Mouse (Mus musculus): ENCODE results near the gene Atp6v1c2. TPM values are rescaled to one million over a fixed set of nuclear protein-coding genes. Genes with fewer than 3 reads are reported as not detected.

Gene Atp6v1c2
- total and polyA plus RNA-seq, 3 experiments, result 0.94 TPM; not detected in 2

GRCm38 (mm10) chr12:17299902-17300301 lies 29.3 kb downstream of the Atp6v1c2 start:
- Histone ChIP-seq H3K9ac (ENCODE audit: low read depth, low read length) (no peak overlapping the region), H3K27ac (no peak overlapping the region), H3K79me2 (replicated peaks; ENCODE audit: control insufficient read depth, insufficient read depth, low read length) (no peaks in the 10 kb centered on the region), H3K36me3 (ENCODE audit: control insufficient read depth, insufficient read depth, low read length) (no peaks in the 10 kb centered on the region), H3K4me1 (ENCODE audit: control insufficient read depth, insufficient read depth, low read length) (no peaks in the 10 kb centered on the region), H3K27me3 (ENCODE audit: control insufficient read depth, insufficient read depth, low read length) (no peaks in the 10 kb centered on the region), H3K4me3 (no peak overlapping the region)
- WGBS, result 94% methylated on average over 1 of the region's 1 CpGs
- DNase-seq, result no peak
- intact Hi-C loops (cut with DNase I), result no loop called here
- TF ChIP-seq CTCF (IDR thresholded peaks at IDR 0.05) (no peak), POLR2A (IDR thresholded peaks at IDR 0.05; ENCODE audit: insufficient read depth, low read depth, low read length) (no peak), EP300 (IDR thresholded peaks at IDR 0.05; ENCODE audit: insufficient read depth, low read depth, low read length) (no peak)

DNA sequence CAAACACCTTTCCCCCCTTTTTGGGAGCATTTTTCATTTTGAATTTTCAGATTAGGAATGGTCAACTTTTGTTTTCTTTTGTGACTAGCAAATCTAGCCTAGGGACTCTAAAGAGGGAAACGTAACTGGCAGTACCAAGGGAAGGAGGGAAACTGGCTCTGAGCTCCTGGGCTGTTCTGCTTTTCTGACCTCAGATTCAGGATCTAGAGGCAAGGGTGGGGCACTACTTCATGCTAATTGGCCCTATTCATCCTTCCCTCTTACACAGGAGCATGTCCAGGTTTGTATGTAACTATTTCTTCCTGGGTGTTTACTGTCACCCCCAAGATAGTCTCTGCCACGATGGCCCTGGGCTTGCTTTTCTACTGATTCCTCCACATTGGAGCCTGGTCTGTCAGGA lies 32.3 kb downstream of the Atp6v1c2 start:
- Histone ChIP-seq H3K9ac (ENCODE audit: low read depth, low read length) (no peak overlapping the region), H3K36me3 (ENCODE audit: control insufficient read depth, insufficient read depth, low read length) (no peaks in the 10 kb centered on the region), H3K79me2 (replicated peaks; ENCODE audit: control insufficient read depth, insufficient read depth, low read length) (no peaks in the 10 kb centered on the region), H3K27ac (no peak overlapping the region), H3K4me1 (ENCODE audit: control insufficient read depth, insufficient read depth, low read length) (no peaks in the 10 kb centered on the region), H3K4me3 (no peak overlapping the region), H3K27me3 (ENCODE audit: control insufficient read depth, insufficient read depth, low read length) (no peaks in the 10 kb centered on the region)
- WGBS, result 64% methylated on average over 2 of the region's 2 CpGs
- DNase-seq, result no peak
- intact Hi-C loops (cut with DNase I), result no loop called here
- no peak for TF ChIP-seq EP300 (IDR thresholded peaks at IDR 0.05; ENCODE audit: insufficient read depth, low read depth, low read length)
- TF ChIP-seq POLR2A (IDR thresholded peaks at IDR 0.05; ENCODE audit: insufficient read depth, low read depth, low read length), result no peak
- no peak for TF ChIP-seq CTCF (IDR thresholded peaks at IDR 0.05)

DNA sequence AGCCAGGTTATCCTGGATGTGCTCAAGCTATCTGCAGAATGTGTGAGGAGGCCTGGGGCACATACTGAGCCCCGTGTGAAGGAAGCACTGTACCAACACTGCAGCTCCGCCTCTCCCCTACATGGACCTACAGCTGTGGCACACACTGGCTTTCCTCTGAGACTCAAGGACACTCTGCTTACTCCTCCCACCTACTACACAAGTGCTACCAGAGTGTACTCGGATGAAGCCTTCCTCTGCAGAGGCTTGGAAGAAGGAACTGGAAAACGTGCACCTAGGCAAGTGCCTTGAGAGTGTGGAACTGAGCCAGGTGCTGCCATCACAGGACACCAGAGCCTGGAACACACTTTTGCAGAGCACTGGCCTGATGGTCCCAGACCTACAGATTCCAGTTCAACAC lies 38.6 kb downstream of the Atp6v1c2 start:
- Histone ChIP-seq H3K27ac (no peak overlapping the region), H3K4me3 (no peak overlapping the region), H3K4me1 (ENCODE audit: control insufficient read depth, insufficient read depth, low read length) (no peaks in the 10 kb centered on the region), H3K79me2 (replicated peaks; ENCODE audit: control insufficient read depth, insufficient read depth, low read length) (no peaks in the 10 kb centered on the region), H3K36me3 (ENCODE audit: control insufficient read depth, insufficient read depth, low read length) (no peaks in the 10 kb centered on the region), H3K9ac (ENCODE audit: low read depth, low read length) (no peak overlapping the region), H3K27me3 (ENCODE audit: control insufficient read depth, insufficient read depth, low read length) (no peaks in the 10 kb centered on the region)
- WGBS, result 61% methylated on average over 4 of the region's 4 CpGs
- TF ChIP-seq EP300 (IDR thresholded peaks at IDR 0.05; ENCODE audit: insufficient read depth, low read depth, low read length), result no peak
- TF ChIP-seq CTCF (IDR thresholded peaks at IDR 0.05), result no peak
- no peak for DNase-seq
- intact Hi-C loops (cut with DNase I), result no loop called here

GRCm38 (mm10) chr12:17289913-17290312 lies 39.2 kb downstream of the Atp6v1c2 start:
- no peak overlapping the region for H3K4me3 ChIP-seq
- H3K79me2 ChIP-seq (replicated peaks; ENCODE audit: control insufficient read depth, insufficient read depth, low read length), result no peaks in the 10 kb centered on the region
- TF ChIP-seq CTCF (IDR thresholded peaks at IDR 0.05) (no peak), EP300 (IDR thresholded peaks at IDR 0.05; ENCODE audit: insufficient read depth, low read depth, low read length) (no peak), POLR2A (IDR thresholded peaks at IDR 0.05; ENCODE audit: insufficient read depth, low read depth, low read length) (no peak)
- no peak overlapping the region for H3K9ac ChIP-seq (ENCODE audit: low read depth, low read length)
- H3K36me3 ChIP-seq (ENCODE audit: control insufficient read depth, insufficient read depth, low read length), result no peaks in the 10 kb centered on the region
- WGBS, result 62% methylated on average over 2 of the region's 2 CpGs
- intact Hi-C loops (cut with DNase I), result no loop called here
- H3K4me1 ChIP-seq (ENCODE audit: control insufficient read depth, insufficient read depth, low read length), result no peaks in the 10 kb centered on the region
- no peaks in the 10 kb centered on the region for H3K27me3 ChIP-seq (ENCODE audit: control insufficient read depth, insufficient read depth, low read length)
- H3K27ac ChIP-seq, result no peak overlapping the region
- no peak for DNase-seq

DNA sequence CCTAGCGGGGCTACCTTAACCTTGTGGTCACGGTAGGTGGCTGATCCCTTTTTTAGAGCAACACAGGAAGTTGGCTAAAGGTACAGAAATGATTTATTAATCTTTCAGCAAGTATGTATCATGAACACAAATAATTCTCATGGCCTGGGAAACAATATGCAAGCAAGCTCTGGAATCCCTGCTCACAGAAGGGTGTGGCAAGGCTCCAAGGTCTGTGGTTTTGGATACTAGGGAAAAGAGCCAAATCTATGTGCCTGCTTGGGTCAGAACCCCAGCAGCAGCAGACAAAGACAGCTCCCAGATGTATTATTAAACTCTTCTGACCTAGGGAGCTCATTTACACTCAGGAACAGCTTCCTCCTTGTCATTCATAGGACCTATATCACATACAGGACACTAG lies 40.1 kb downstream of the Atp6v1c2 start:
- intact Hi-C loops (cut with DNase I), result no loop called here
- Histone ChIP-seq H3K27ac (no peak overlapping the region), H3K9ac (ENCODE audit: low read depth, low read length) (no peak overlapping the region)

GRCm38 (mm10) chr12:17288496-17288895 lies 40.7 kb downstream of the Atp6v1c2 start:
- Histone ChIP-seq H3K79me2 (replicated peaks; ENCODE audit: control insufficient read depth, insufficient read depth, low read length) (no peaks in the 10 kb centered on the region), H3K27me3 (ENCODE audit: control insufficient read depth, insufficient read depth, low read length) (no peaks in the 10 kb centered on the region), H3K36me3 (ENCODE audit: control insufficient read depth, insufficient read depth, low read length) (no peaks in the 10 kb centered on the region), H3K4me1 (ENCODE audit: control insufficient read depth, insufficient read depth, low read length) (no peaks in the 10 kb centered on the region), H3K27ac (no peak overlapping the region), H3K4me3 (no peak overlapping the region), H3K9ac (ENCODE audit: low read depth, low read length) (no peak overlapping the region)
- 57% methylated on average over 4 of the region's 4 CpGs for WGBS
- no peak for DNase-seq
- TF ChIP-seq EP300 (IDR thresholded peaks at IDR 0.05; ENCODE audit: insufficient read depth, low read depth, low read length) (no peak), POLR2A (IDR thresholded peaks at IDR 0.05; ENCODE audit: insufficient read depth, low read depth, low read length) (no peak), CTCF (IDR thresholded peaks at IDR 0.05) (no peak)
- intact Hi-C loops (cut with DNase I), result no loop called here

More for the DNA sequence above, 40.1 kb downstream of the Atp6v1c2 start:
- 74% methylated on average over 2 of the region's 2 CpGs for WGBS
- Histone ChIP-seq H3K4me3 (no peak overlapping the region), H3K36me3 (ENCODE audit: control insufficient read depth, insufficient read depth, low read length) (no peaks in the 10 kb centered on the region), H3K79me2 (replicated peaks; ENCODE audit: control insufficient read depth, insufficient read depth, low read length) (no peaks in the 10 kb centered on the region), H3K27me3 (ENCODE audit: control insufficient read depth, insufficient read depth, low read length) (no peaks in the 10 kb centered on the region), H3K4me1 (ENCODE audit: control insufficient read depth, insufficient read depth, low read length) (no peaks in the 10 kb centered on the region)
- TF ChIP-seq CTCF (IDR thresholded peaks at IDR 0.05), result no peak
- no peak for TF ChIP-seq POLR2A (IDR thresholded peaks at IDR 0.05; ENCODE audit: insufficient read depth, low read depth, low read length)
- TF ChIP-seq EP300 (IDR thresholded peaks at IDR 0.05; ENCODE audit: insufficient read depth, low read depth, low read length), result no peak
- no peak for DNase-seq

Measured in heart, adult 2 months (tissue).